Mouse (Mus musculus): ENCODE results near the gene Hspb6. TPM values are rescaled to one million over a fixed set of nuclear protein-coding genes. Genes with fewer than 3 reads are reported as not detected.

Gene Hspb6
- polyA plus RNA-seq, 1 experiment from 2014 or later: 50.6 TPM

- peak overlapping the region; percentile 78 for H3K4me2 ChIP-seq (replicated peaks; ENCODE audit: low read depth)
- H3K36me3 ChIP-seq (ENCODE audit: control insufficient read depth, insufficient read depth): peaks cover 31% of the 10 kb centered on the region
- H3K27ac ChIP-seq (ENCODE audit: low read depth, low read length): no peak overlapping the region
- H3K9ac ChIP-seq (ENCODE audit: low read depth, low read length): peak overlapping the region; percentile 48; the same call in 1 of the 2 replicates
- TF ChIP-seq CTCF (IDR thresholded peaks at IDR 0.05; ENCODE audit: low read depth): no peak
- no peaks in the 10 kb centered on the region for H3K9me3 ChIP-seq (ENCODE audit: control insufficient read depth)
- no peaks in the 10 kb centered on the region for H3K27me3 ChIP-seq (replicated peaks; ENCODE audit: control insufficient read depth, insufficient read depth, low read length)
- 83% methylated on average over 13 of the region's 13 CpGs for WGBS
- peaks cover 7% of the 10 kb centered on the region; the same call in 1 of the 2 replicates for H3K4me1 ChIP-seq (replicated peaks; ENCODE audit: control insufficient read depth, insufficient read depth, low read length)
- no peak for ATAC-seq
- no peak overlapping the region for H3K4me3 ChIP-seq (ENCODE audit: low read depth, low read length)
These were observed 6.0 kb downstream of the Hspb6 start for GRCm38 (mm10) chr7:30557901-30558514.

DNA sequence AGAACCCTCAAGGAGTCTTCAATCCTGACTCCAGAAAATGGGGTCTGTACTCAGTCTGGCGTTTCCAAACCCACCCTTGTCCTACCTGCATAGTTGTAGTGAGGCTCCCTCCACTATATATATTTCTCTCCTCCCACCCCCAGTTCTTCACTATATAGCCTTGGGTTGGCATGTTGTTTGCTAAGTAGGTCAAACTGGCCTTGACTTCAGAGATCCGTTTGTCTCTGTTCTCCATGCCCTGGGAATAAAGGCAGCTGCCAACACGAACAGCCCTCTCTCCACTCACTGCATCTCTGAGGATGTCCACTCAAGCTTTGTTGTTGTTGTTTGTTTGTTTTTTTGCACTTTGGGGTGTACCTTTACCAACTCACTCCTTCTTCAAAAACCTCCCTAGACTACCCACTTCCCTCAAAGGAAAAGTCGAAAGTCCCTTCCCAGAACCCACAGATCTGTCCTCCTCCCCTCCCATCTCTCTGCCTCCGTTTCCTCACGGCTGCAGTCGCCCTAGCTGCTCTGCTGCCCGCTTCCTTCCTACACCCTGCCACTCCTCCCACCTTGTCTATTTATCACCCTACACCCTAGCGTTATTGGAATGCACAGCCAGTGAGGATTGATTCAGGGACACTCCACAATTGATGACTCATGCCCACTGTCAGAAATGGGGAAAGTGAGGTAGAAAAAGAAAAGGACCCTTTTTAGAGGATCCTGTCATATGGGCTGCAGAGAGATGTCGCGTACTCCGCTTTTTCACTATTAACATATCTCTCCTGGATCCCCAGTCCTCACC is 6.9 kb downstream of the Hspb6 start:
- peak overlapping the region; percentile 57 for H3K4me3 ChIP-seq (ENCODE audit: low read depth, low read length)
- no peak for TF ChIP-seq CTCF (IDR thresholded peaks at IDR 0.05; ENCODE audit: low read depth)
- WGBS: 13% methylated on average over 12 of the region's 12 CpGs
- peaks cover 31% of the 10 kb centered on the region for H3K36me3 ChIP-seq (ENCODE audit: control insufficient read depth, insufficient read depth)
- peaks cover 4% of the 10 kb centered on the region; the same call in 1 of the 2 replicates for H3K4me1 ChIP-seq (replicated peaks; ENCODE audit: control insufficient read depth, insufficient read depth, low read length)
- H3K4me2 ChIP-seq (replicated peaks; ENCODE audit: low read depth): peak overlapping the region; percentile 78
- H3K27ac ChIP-seq (ENCODE audit: low read depth, low read length): peak overlapping the region; percentile 65
- H3K27me3 ChIP-seq (replicated peaks; ENCODE audit: control insufficient read depth, insufficient read depth, low read length): no peaks in the 10 kb centered on the region
- ATAC-seq: peak; percentile 17
- H3K9me3 ChIP-seq (ENCODE audit: control insufficient read depth): no peaks in the 10 kb centered on the region
- H3K9ac ChIP-seq (ENCODE audit: low read depth, low read length): peak overlapping the region; percentile 48

DNA sequence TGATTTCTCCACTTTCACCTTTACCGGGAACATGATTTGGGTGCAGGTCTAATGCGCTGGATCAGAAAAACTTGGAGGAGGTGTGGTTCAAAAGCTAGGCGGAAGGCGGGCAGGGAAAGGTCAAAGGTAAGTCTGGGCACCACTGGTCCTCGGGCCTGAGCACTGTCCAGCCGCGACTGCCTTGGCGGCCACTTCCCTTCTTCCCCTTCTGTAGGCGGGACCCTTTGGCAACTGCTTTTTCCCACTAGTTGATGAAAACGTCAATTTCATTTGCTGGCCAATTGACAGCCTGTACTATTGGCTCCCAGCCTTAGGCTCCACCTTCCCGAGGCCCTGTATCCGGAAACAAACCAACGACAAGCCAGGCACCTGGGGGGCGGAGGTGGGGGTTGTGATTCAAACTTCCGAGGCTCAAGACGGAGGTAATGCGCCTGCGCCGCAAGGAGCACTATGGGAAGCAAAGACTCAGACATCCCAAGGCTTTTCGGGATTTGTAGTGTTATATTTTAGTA is 7.5 kb downstream of the Hspb6 start, which contains the start of gene Lin37:
Gene Lin37 (minus strand): TSS at position 396 of the 512 bp plus-strand sequence.
- Histone ChIP-seq H3K9ac (ENCODE audit: low read depth, low read length) (peak within 1 kb of the TSS; percentile 48), H3K27me3 (replicated peaks; ENCODE audit: control insufficient read depth, insufficient read depth, low read length) (no peaks in the 10 kb centered on the region), H3K4me1 (replicated peaks; ENCODE audit: control insufficient read depth, insufficient read depth, low read length) (0 out of 2 replicates have a peak, but pooled peaks cover 4% of the 10 kb centered on the region), H3K9me3 (ENCODE audit: control insufficient read depth) (no peaks in the 10 kb centered on the region), H3K4me3 (ENCODE audit: low read depth, low read length) (peak within 1 kb of the TSS; percentile 57), H3K27ac (ENCODE audit: low read depth, low read length) (peak within 1 kb of the TSS; percentile 65), H3K36me3 (ENCODE audit: control insufficient read depth, insufficient read depth) (peaks cover 27% of the 10 kb centered on the region), H3K4me2 (replicated peaks; ENCODE audit: low read depth) (peak within 1 kb of the TSS; percentile 78)
- under 1% methylated on average over 20 of the region's 20 CpGs for WGBS
- no peak for TF ChIP-seq CTCF (IDR thresholded peaks at IDR 0.05; ENCODE audit: low read depth)
- ATAC-seq: peak; percentile 86

- no peak overlapping the region for H3K4me3 ChIP-seq (ENCODE audit: low read depth, low read length)
- H3K36me3 ChIP-seq (ENCODE audit: control insufficient read depth, insufficient read depth): peaks cover 25% of the 10 kb centered on the region
- WGBS: 65% methylated on average over 2 of the region's 2 CpGs
- TF ChIP-seq CTCF (IDR thresholded peaks at IDR 0.05; ENCODE audit: low read depth): no peak
- ATAC-seq: no peak
- H3K9ac ChIP-seq (ENCODE audit: low read depth, low read length): no peak overlapping the region
- H3K4me2 ChIP-seq (replicated peaks; ENCODE audit: low read depth): peak overlapping the region; percentile 78
- no peaks in the 10 kb centered on the region for H3K27me3 ChIP-seq (replicated peaks; ENCODE audit: control insufficient read depth, insufficient read depth, low read length)
- H3K27ac ChIP-seq (ENCODE audit: low read depth, low read length): 0 out of 2 replicates have a peak overlapping the region, but pooled peaks have one; percentile 28
- no peaks in the 10 kb centered on the region for H3K9me3 ChIP-seq (ENCODE audit: control insufficient read depth)
- H3K4me1 ChIP-seq (replicated peaks; ENCODE audit: control insufficient read depth, insufficient read depth, low read length): 0 out of 2 replicates have a peak, but pooled peaks cover 4% of the 10 kb centered on the region
These were observed 8.3 kb downstream of the Hspb6 start for GRCm38 (mm10) chr7:30560296-30560695.

DNA sequence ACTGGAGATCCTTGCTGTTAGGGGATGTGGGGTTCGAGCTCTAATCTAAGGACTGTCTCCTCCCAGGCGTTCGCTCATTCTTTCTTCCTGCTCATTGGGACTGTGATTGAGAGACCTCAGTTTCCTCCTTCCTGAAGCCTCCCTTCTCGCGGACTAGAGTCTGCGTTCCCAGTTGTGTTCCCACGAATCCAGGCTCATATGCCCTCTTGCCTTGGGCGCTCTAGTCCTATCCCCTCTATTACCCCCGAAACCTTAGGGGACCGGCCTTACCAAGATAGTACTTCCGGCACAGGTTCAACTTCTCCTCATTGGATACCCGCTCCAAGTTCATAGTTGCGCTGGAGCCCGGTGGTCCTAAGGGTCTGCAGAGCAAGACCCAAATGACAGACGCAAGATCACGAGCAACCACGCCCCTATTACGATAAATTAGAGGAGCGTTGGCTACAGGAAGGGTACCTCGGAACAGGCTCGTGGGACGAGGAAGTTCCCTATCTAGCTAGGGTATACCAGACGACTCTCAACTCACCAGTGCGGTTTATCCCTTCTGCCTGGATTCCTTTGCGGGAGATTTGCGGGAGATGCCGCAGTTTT is 10.6 kb downstream of the Hspb6 start:
- Histone ChIP-seq H3K4me2 (replicated peaks; ENCODE audit: low read depth) (peak overlapping the region; percentile 78), H3K9ac (ENCODE audit: low read depth, low read length) (peak overlapping the region; percentile 72), H3K9me3 (ENCODE audit: control insufficient read depth) (no peaks in the 10 kb centered on the region), H3K4me1 (replicated peaks; ENCODE audit: control insufficient read depth, insufficient read depth, low read length) (0 out of 2 replicates have a peak, but pooled peaks cover 4% of the 10 kb centered on the region), H3K4me3 (ENCODE audit: low read depth, low read length) (peak overlapping the region; percentile 86), H3K36me3 (ENCODE audit: control insufficient read depth, insufficient read depth) (peaks cover 29% of the 10 kb centered on the region), H3K27me3 (replicated peaks; ENCODE audit: control insufficient read depth, insufficient read depth, low read length) (no peaks in the 10 kb centered on the region), H3K27ac (ENCODE audit: low read depth, low read length) (peak overlapping the region; percentile 74)
- TF ChIP-seq CTCF (IDR thresholded peaks at IDR 0.05; ENCODE audit: low read depth): no peak
- ATAC-seq: no peak
- under 1% methylated on average over 27 of the region's 27 CpGs for WGBS
